Mouse (Mus musculus): ENCODE measurements around the gene Ankrd63. TPM values are rescaled to one million over a fixed set of nuclear protein-coding genes. Genes with fewer than 3 reads are reported as not detected.
"Not testable (repeated sequence)": the region's sequence is repeated elsewhere in the genome, so short reads cannot be mapped to it uniquely, and the experiment has no call there.

Ankrd63 gene
- polyA plus RNA-seq, 1 experiment from 2014 or later, result not detected

DNA sequence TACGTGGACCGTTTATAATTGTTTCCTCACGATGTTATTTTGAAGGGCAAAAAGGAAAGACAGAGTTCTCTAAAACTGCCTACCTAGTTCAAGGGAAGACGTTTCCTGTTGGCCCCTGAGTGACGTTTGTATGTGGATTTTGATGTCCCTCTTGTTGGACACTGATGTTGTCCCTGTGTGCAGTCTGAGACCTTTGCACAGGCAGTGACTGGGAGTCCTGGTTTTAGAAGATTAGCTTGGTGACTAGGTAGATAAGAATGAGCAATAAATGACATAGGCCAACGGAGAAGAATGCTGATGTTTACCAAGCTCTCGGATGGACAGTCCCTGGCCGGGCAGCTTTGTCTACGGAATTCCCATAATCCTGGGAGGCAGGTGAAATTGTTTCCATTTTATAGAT lies 41.9 kb downstream of the Ankrd63 start:
- Histone ChIP-seq H3K27ac (no peak overlapping the region), H3K27me3 (ENCODE audit: insufficient read depth, poor library complexity, severe bottlenecking) (peaks cover 53% of the 10 kb centered on the region), H3K36me3 (no peaks in the 10 kb centered on the region), H3K4me1 (replicated peaks) (peaks cover 47% of the 10 kb centered on the region), H3K4me3 (no peak overlapping the region), H3K9me3 (no peaks in the 10 kb centered on the region)
- no peak for DNase-seq (ENCODE audit: low spot score)
- 85% methylated on average over 9 of the region's 9 CpGs for WGBS

DNA sequence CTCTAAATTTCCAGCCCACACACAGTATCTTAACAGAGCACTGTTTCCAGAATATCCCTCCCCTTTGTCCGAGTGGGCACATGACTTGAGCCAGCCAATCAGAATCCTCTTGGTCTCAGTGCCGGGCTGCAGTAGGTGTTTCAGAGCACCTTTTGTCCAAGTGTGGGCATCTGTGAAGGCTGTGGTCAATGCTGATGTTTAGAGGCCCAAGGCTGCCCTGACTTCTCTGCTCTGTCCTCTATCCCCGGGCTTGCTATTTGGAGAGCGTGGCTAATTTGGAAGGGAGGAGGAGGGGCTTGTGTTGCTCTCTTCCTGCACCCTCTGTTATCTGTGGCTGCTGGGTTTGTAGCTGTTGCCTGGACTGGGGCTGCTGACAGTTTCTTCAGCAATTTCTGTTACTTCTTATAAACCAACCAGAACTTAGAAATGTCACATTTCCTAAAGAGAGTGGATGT lies 43.7 kb downstream of the Ankrd63 start:
- Histone ChIP-seq H3K36me3 (no peaks in the 10 kb centered on the region), H3K27ac (peak overlapping the region; percentile 82), H3K9me3 (no peaks in the 10 kb centered on the region), H3K27me3 (ENCODE audit: insufficient read depth, poor library complexity, severe bottlenecking) (peaks cover 42% of the 10 kb centered on the region), H3K4me1 (replicated peaks) (peaks cover 49% of the 10 kb centered on the region), H3K4me3 (peak overlapping the region; percentile 46)
- DNase-seq (ENCODE audit: low spot score), result peak; percentile 64
- under 1% methylated on average over 4 of the region's 4 CpGs for WGBS

- WGBS, result 86% methylated on average over 12 of the region's 12 CpGs
- peaks cover 49% of the 10 kb centered on the region for H3K4me1 ChIP-seq (replicated peaks)
- H3K36me3 ChIP-seq, result no peaks in the 10 kb centered on the region
- H3K4me3 ChIP-seq, result peak overlapping the region; percentile 46; the same call in 1 of the 2 replicates
- peaks cover 37% of the 10 kb centered on the region for H3K27me3 ChIP-seq (ENCODE audit: insufficient read depth, poor library complexity, severe bottlenecking)
- DNase-seq (ENCODE audit: low spot score), result no peak
- peak overlapping the region; percentile 82 for H3K27ac ChIP-seq
- H3K9me3 ChIP-seq, result no peaks in the 10 kb centered on the region
Measured at GRCm38 (mm10) chr2:118659493-118659892, 44.3 kb downstream of the Ankrd63 start.

GRCm38 (mm10) chr2:118659077-118659476 lies 44.7 kb downstream of the Ankrd63 start:
- WGBS, result 73% methylated on average over 1 of the region's 1 CpGs
- no peaks in the 10 kb centered on the region for H3K36me3 ChIP-seq
- H3K27ac ChIP-seq, result peak overlapping the region; percentile 82; the same call in 1 of the 2 replicates
- H3K4me3 ChIP-seq, result no peak overlapping the region
- no peaks in the 10 kb centered on the region for H3K9me3 ChIP-seq
- H3K27me3 ChIP-seq (ENCODE audit: insufficient read depth, poor library complexity, severe bottlenecking), result peaks cover 33% of the 10 kb centered on the region
- peaks cover 51% of the 10 kb centered on the region for H3K4me1 ChIP-seq (replicated peaks)
- no peak for DNase-seq (ENCODE audit: low spot score)

- no peaks in the 10 kb centered on the region for H3K36me3 ChIP-seq
- H3K27me3 ChIP-seq (ENCODE audit: insufficient read depth, poor library complexity, severe bottlenecking), result peaks cover 27% of the 10 kb centered on the region
- 40% methylated on average over 4 of the region's 4 CpGs for WGBS
- peak overlapping the region; percentile 40; the same call in 1 of the 2 replicates for H3K27ac ChIP-seq
- H3K4me3 ChIP-seq, result no peak overlapping the region
- no peak for DNase-seq (ENCODE audit: low spot score)
- peaks cover 46% of the 10 kb centered on the region for H3K4me1 ChIP-seq (replicated peaks)
- no peaks in the 10 kb centered on the region for H3K9me3 ChIP-seq
Measured at GRCm38 (mm10) chr2:118658457-118658856, 45.3 kb downstream of the Ankrd63 start.

GRCm38 (mm10) chr2:118656688-118657281 lies 47.0 kb downstream of the Ankrd63 start:
- Histone ChIP-seq H3K4me1 (replicated peaks) (peaks cover 35% of the 10 kb centered on the region), H3K36me3 (no peaks in the 10 kb centered on the region), H3K4me3 (no peak overlapping the region), H3K27ac (peak overlapping the region; percentile 69), H3K27me3 (ENCODE audit: insufficient read depth, poor library complexity, severe bottlenecking) (peaks cover 10% of the 10 kb centered on the region), H3K9me3 (no peaks in the 10 kb centered on the region)
- WGBS, result 25% methylated on average over 3 of the region's 3 CpGs
- no peak for DNase-seq (ENCODE audit: low spot score)

- not testable (repeated sequence) for H3K27me3 ChIP-seq (ENCODE audit: insufficient read depth, poor library complexity, severe bottlenecking); H3K4me3 ChIP-seq; DNase-seq (ENCODE audit: low spot score); H3K4me1 ChIP-seq (replicated peaks); H3K9me3 ChIP-seq; H3K27ac ChIP-seq
- peaks cover 15% of the 10 kb centered on the region for H3K36me3 ChIP-seq
- 67% methylated on average over 2 of the region's 2 CpGs for WGBS
Measured at GRCm38 (mm10) chr2:118650697-118651096, 53.1 kb downstream of the Ankrd63 start.

Other genes starting within 250 kb of the Ankrd63 start
- 281 and 316 TPM in 2 replicates for gene Srp14, start 224.3 kb downstream of the Ankrd63 start, polyA plus RNA-seq (2016; fragmentation: Nextera tagmentation; extraction: Ambion mirVana)
- 4.8 and 4.9 TPM in 2 replicates for gene Bmf, start 154.3 kb downstream of the Ankrd63 start, polyA plus RNA-seq (2016; fragmentation: Nextera tagmentation; extraction: Ambion mirVana)
- 98.9 and 137 TPM in 2 replicates for gene Bub1b, start 105.8 kb downstream of the Ankrd63 start, polyA plus RNA-seq (2016; fragmentation: Nextera tagmentation; extraction: Ambion mirVana)
- gene Pak6, start 40.7 kb downstream of the Ankrd63 start, polyA plus RNA-seq (2016; fragmentation: Nextera tagmentation; extraction: Ambion mirVana), result 0.25 and 0.90 TPM in 2 replicates
- 0.31 and 0.43 TPM in 2 replicates for gene Plcb2, start 24.5 kb upstream of the Ankrd63 start, polyA plus RNA-seq (2016; fragmentation: Nextera tagmentation; extraction: Ambion mirVana)
- 22.1 and 22.9 TPM in 2 replicates for gene Inafm2, start 41.8 kb upstream of the Ankrd63 start, polyA plus RNA-seq (2016; fragmentation: Nextera tagmentation; extraction: Ambion mirVana)
- 0.50 and 0.55 TPM in 2 replicates for gene Ccdc9b, start 58.7 kb upstream of the Ankrd63 start, polyA plus RNA-seq (2016; fragmentation: Nextera tagmentation; extraction: Ambion mirVana)
- gene Phgr1, start 68.8 kb upstream of the Ankrd63 start, polyA plus RNA-seq (2016; fragmentation: Nextera tagmentation; extraction: Ambion mirVana), result not detected in 2 replicates
- 3.6 and 8.9 TPM in 2 replicates for gene Disp2, start 75.8 kb upstream of the Ankrd63 start, polyA plus RNA-seq (2016; fragmentation: Nextera tagmentation; extraction: Ambion mirVana)
- 148 and 160 TPM in 2 replicates for gene Knstrn, start 110.0 kb upstream of the Ankrd63 start, polyA plus RNA-seq (2016; fragmentation: Nextera tagmentation; extraction: Ambion mirVana)
- 59.4 and 65.9 TPM in 2 replicates for gene Ivd, start 158.0 kb upstream of the Ankrd63 start, polyA plus RNA-seq (2016; fragmentation: Nextera tagmentation; extraction: Ambion mirVana)
- gene Bahd1, start 196.4 kb upstream of the Ankrd63 start, polyA plus RNA-seq (2016; fragmentation: Nextera tagmentation; extraction: Ambion mirVana), result 4.4 TPM in 2 replicates
- 17.2 and 20.6 TPM in 2 replicates for gene Chst14, start 222.5 kb upstream of the Ankrd63 start, polyA plus RNA-seq (2016; fragmentation: Nextera tagmentation; extraction: Ambion mirVana)

All from hindbrain, embryonic 10.5 days (tissue).